Mouse (Mus musculus) myocyte (in vitro differentiated cells): ENCODE results near the gene Tnfrsf12a. TPM values are rescaled to one million over a fixed set of nuclear protein-coding genes. Genes with fewer than 3 reads are reported as not detected.

Source experiments
- H3K27me3 ChIP-seq: one replicate; pipeline ENCODE4 v1.6.1; 2011; ENCODE audit not compliant: control insufficient read depth, insufficient read depth, insufficient read length
- H3K36me3 ChIP-seq: one replicate; pipeline ENCODE4 v1.6.1; 2011; ENCODE audit not compliant: control insufficient read depth, insufficient read depth
- H3K4me2 ChIP-seq: one replicate; pipeline ENCODE4 v1.6.1; 2011; ENCODE audit warnings: low read depth, control low read depth
- H3K4me3 ChIP-seq: one replicate; pipeline ENCODE4 v1.5.1; 2011; ENCODE audit warnings: mild to moderate bottlenecking, control low read depth, moderate library complexity
- H3K79me2 ChIP-seq: one replicate; pipeline ENCODE4 v1.6.1; 2011; ENCODE audit not compliant: control insufficient read depth, insufficient read depth
- H3ac ChIP-seq: one replicate; pipeline ENCODE4 v1.6.1; 2011; ENCODE audit not compliant: control insufficient read depth, insufficient read length
- CEBPB ChIP-seq: IDR thresholded peaks from 2 replicates; pipeline ENCODE4 v1.6.1; 2011; ENCODE audit warnings: mild to moderate bottlenecking, moderate library complexity; ENCODE audit not compliant: poor library complexity, insufficient read depth, severe bottlenecking
- E2F4 ChIP-seq: IDR thresholded peaks from one replicate; pipeline ENCODE4 v1.6.1; 2011; ENCODE audit warnings: mild to moderate bottlenecking, control low read depth, moderate library complexity; ENCODE audit not compliant: insufficient read depth
- MAX ChIP-seq: IDR thresholded peaks from one replicate; pipeline ENCODE4 v1.6.1; 2011; ENCODE audit warnings: low read depth, mild to moderate bottlenecking, control low read depth
- MYOD1 ChIP-seq, 3 experiments: IDR thresholded peaks; one replicate each; pipeline ENCODE4 v1.6.1; 2011; ENCODE audit warnings: control low read depth in 2 of 3, low read depth in 2 of 3, mild to moderate bottlenecking in 2 of 3, moderate library complexity in 1 of 3; ENCODE audit not compliant: insufficient read length in 2 of 3, control insufficient read depth in 1 of 3
- MYOG ChIP-seq, 3 experiments: IDR thresholded peaks; one replicate each; pipeline ENCODE4 v1.6.1; 2011; ENCODE audit warnings: control low read depth in 2 of 3, low read depth in 2 of 3, mild to moderate bottlenecking in 2 of 3; ENCODE audit not compliant: insufficient read length in 2 of 3, control insufficient read depth in 1 of 3, insufficient read depth in 1 of 3
- POLR2A ChIP-seq: IDR thresholded peaks from one replicate; pipeline ENCODE4 v1.6.1; 2011; ENCODE audit warnings: low read depth, mild to moderate bottlenecking, control low read depth, moderate library complexity; ENCODE audit not compliant: insufficient read length
- POLR2AphosphoS2 ChIP-seq: IDR thresholded peaks from one replicate; pipeline ENCODE4 v1.6.1; 2011; ENCODE audit warnings: low read depth, control low read depth; ENCODE audit not compliant: insufficient read length
- REST ChIP-seq: IDR thresholded peaks from one replicate; pipeline ENCODE4 v1.6.1; 2011; ENCODE audit warnings: mild to moderate bottlenecking, control low read depth, moderate library complexity; ENCODE audit not compliant: insufficient read depth, insufficient read length
- SRF ChIP-seq: IDR thresholded peaks from one replicate; pipeline ENCODE4 v1.6.1; 2011; ENCODE audit warnings: low read depth; ENCODE audit not compliant: control insufficient read depth, insufficient read length
- TCF12 ChIP-seq: IDR thresholded peaks from one replicate; pipeline ENCODE4 v1.6.1; 2011; ENCODE audit warnings: mild to moderate bottlenecking, control low read depth; ENCODE audit not compliant: poor library complexity, insufficient read depth, severe bottlenecking
- TCF3 ChIP-seq: IDR thresholded peaks from one replicate; pipeline ENCODE4 v1.6.1; 2011; ENCODE audit warnings: low read depth, control low read depth; ENCODE audit not compliant: insufficient read length
- USF1 ChIP-seq: IDR thresholded peaks from one replicate; pipeline ENCODE4 v1.6.1; 2011; ENCODE audit warnings: low read depth, mild to moderate bottlenecking, control low read depth, moderate library complexity
- polyA plus RNA-seq: library from polyadenylated mRNA; unstranded; fragments of >200 nt; fragmentation: generic; extraction: Trizol; gene quantifications from one replicate; pipeline ENCODE4 v1.2.1, GENCODE M21; 2012; ENCODE audit warnings: missing spikeins

The Tnfrsf12a gene
- polyA plus RNA-seq, 1 experiment: 328 TPM

GRCm38 (mm10) chr17:23706212-23706611 lies 28.9 kb upstream of the Tnfrsf12a start:
- Histone ChIP-seq H3K4me2 (no peak overlapping the region), H3K36me3 (no peaks in the 10 kb centered on the region), H3K79me2 (no peaks in the 10 kb centered on the region), H3K4me3 (no peak overlapping the region), H3K27me3 (peaks cover 21% of the 10 kb centered on the region), H3ac (no peak overlapping the region)
- TF ChIP-seq SRF (no peak), USF1 (no peak), MYOD1 (IDR thresholded peaks at IDR 0.05; ENCODE audit: control insufficient read depth in 1 of 3, insufficient read length in 2 of 3, low read depth in 2 of 3) (no peak), POLR2A (no peak), MAX (no peak), MYOG (IDR thresholded peaks at IDR 0.05; ENCODE audit: control insufficient read depth in 1 of 3, insufficient read depth in 1 of 3, insufficient read length in 2 of 3, low read depth in 2 of 3) (no peak), TCF3 (no peak), TCF12 (no peak), E2F4 (no peak), REST (no peak), CEBPB (no peak), POLR2AphosphoS2 (no peak)

GRCm38 (mm10) chr17:23705525-23706104 lies 28.3 kb upstream of the Tnfrsf12a start:
- no peaks in the 10 kb centered on the region for H3K36me3 ChIP-seq
- TF ChIP-seq MAX (no peak), MYOD1 (IDR thresholded peaks at IDR 0.05; ENCODE audit: control insufficient read depth in 1 of 3, insufficient read length in 2 of 3, low read depth in 2 of 3) (peak in 1 of 3 experiments; percentile 13), CEBPB (no peak), SRF (no peak), TCF3 (no peak), MYOG (IDR thresholded peaks at IDR 0.05; ENCODE audit: control insufficient read depth in 1 of 3, insufficient read depth in 1 of 3, insufficient read length in 2 of 3, low read depth in 2 of 3) (peak in 1 of 3 experiments; percentile 36)
- no peak overlapping the region for H3K4me3 ChIP-seq
- H3K4me2 ChIP-seq: no peak overlapping the region
- H3K79me2 ChIP-seq: no peaks in the 10 kb centered on the region
- peaks cover 21% of the 10 kb centered on the region for H3K27me3 ChIP-seq
- H3ac ChIP-seq: no peak overlapping the region

GRCm38 (mm10) chr17:23704741-23705140 lies 27.5 kb upstream of the Tnfrsf12a start:
- H3K36me3 ChIP-seq: no peaks in the 10 kb centered on the region
- no peaks in the 10 kb centered on the region for H3K79me2 ChIP-seq
- H3K4me3 ChIP-seq: no peak overlapping the region
- no peak overlapping the region for H3ac ChIP-seq
- H3K27me3 ChIP-seq: peaks cover 12% of the 10 kb centered on the region
- TF ChIP-seq MYOD1 (IDR thresholded peaks at IDR 0.05; ENCODE audit: control insufficient read depth in 1 of 3, insufficient read length in 2 of 3, low read depth in 2 of 3) (no peak), POLR2AphosphoS2 (no peak), MAX (no peak), POLR2A (no peak), SRF (no peak), REST (no peak)
- H3K4me2 ChIP-seq: peak overlapping the region; percentile 38

- Histone ChIP-seq H3K27me3 (peaks cover 11% of the 10 kb centered on the region), H3K36me3 (no peaks in the 10 kb centered on the region)
- TF ChIP-seq REST (no peak), SRF (no peak), E2F4 (no peak), POLR2AphosphoS2 (no peak), MYOG (IDR thresholded peaks at IDR 0.05; ENCODE audit: control insufficient read depth in 1 of 3, insufficient read depth in 1 of 3, insufficient read length in 2 of 3, low read depth in 2 of 3) (no peak), MYOD1 (IDR thresholded peaks at IDR 0.05; ENCODE audit: control insufficient read depth in 1 of 3, insufficient read length in 2 of 3, low read depth in 2 of 3) (no peak), TCF12 (no peak), POLR2A (no peak), CEBPB (no peak), USF1 (no peak), MAX (no peak), TCF3 (no peak)
Measured at GRCm38 (mm10) chr17:23703301-23703700, 26.0 kb upstream of the Tnfrsf12a start.

GRCm38 (mm10) chr17:23700079-23700478 lies 22.8 kb upstream of the Tnfrsf12a start:
- Histone ChIP-seq H3K36me3 (no peaks in the 10 kb centered on the region), H3K27me3 (no peaks in the 10 kb centered on the region), H3K4me2 (peak overlapping the region; percentile 36), H3K4me3 (no peak overlapping the region), H3K79me2 (no peaks in the 10 kb centered on the region), H3ac (peak overlapping the region; percentile 73)
- TF ChIP-seq SRF (no peak), POLR2A (peak; percentile 87), MYOD1 (IDR thresholded peaks at IDR 0.05; ENCODE audit: control insufficient read depth in 1 of 3, insufficient read length in 2 of 3, low read depth in 2 of 3) (peak in 1 of 3 experiments; percentile 1), E2F4 (no peak), POLR2AphosphoS2 (peak; percentile 79), MYOG (IDR thresholded peaks at IDR 0.05; ENCODE audit: control insufficient read depth in 1 of 3, insufficient read depth in 1 of 3, insufficient read length in 2 of 3, low read depth in 2 of 3) (peak in 1 of 3 experiments; percentile 31)

More at GRCm38 (mm10) chr17:23703301-23703700, 26.0 kb upstream of the Tnfrsf12a start:
- no peak overlapping the region for H3ac ChIP-seq
- H3K79me2 ChIP-seq: no peaks in the 10 kb centered on the region
- H3K4me2 ChIP-seq: no peak overlapping the region
- no peak overlapping the region for H3K4me3 ChIP-seq
